In the genomic region with DNA sequence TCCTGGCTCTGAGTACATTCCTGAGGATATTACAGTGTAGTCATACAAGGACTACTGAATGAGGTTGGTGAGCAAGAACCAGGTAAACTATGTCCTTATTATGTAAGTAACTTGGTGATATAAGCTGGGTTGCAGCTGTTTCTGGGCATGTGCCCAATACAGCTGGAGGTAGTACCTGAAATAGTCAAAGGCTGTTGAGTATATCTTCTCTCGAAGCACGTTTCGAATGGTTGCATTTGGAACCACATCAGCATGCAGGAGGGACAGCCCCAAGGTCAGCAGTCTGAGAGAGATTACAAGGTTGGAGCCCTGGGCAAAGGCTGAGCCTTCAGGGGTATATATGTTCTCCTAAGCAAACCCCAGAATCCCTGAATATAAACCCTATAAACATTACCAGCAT, we compare ENCODE assay signal across 19 mouse cellular contexts. TPM values are rescaled to one million over a fixed set of nuclear protein-coding genes. Genes with fewer than 3 reads are reported as not detected.
DNase-seq lines count a peak whose midpoint lies in the region; TF ChIP-seq lines count a peak whose summit lies in the region.
"Had no signal": no experiment of that assay in that cellular context is flagged by ENCODE, and none has a peak within 500 bp of the region (broad histone marks: within the 10 kb centered on the region; RNA-seq: fewer than 3 reads in every experiment).

No protein-coding gene starts in this region.

- intact Hi-C loops in left cerebral cortex, adult 2 months (cut with DNase I) = no loop called here

- no peak overlapping the region for H3K4me3 ChIP-seq in left cerebral cortex, adult 2 months
- H3K4me3 ChIP-seq: embryonic facial prominence, embryonic 10.5 days; embryonic facial prominence, embryonic 12.5 days; forebrain, embryonic 13.5 days; forebrain, embryonic 15.5 days had no signal

- no peak for TF ChIP-seq CTCF in left cerebral cortex, adult 2 months (IDR thresholded peaks at IDR 0.05)

- peak overlapping the region; percentile 32 for H3K27ac ChIP-seq in left cerebral cortex, adult 2 months
- H3K27ac ChIP-seq: embryonic facial prominence, embryonic 10.5 days; embryonic facial prominence, embryonic 12.5 days; forebrain, embryonic 13.5 days; forebrain, embryonic 15.5 days had no signal

- H3K36me3 ChIP-seq in splenic B cell, adult 2 months (ENCODE audit: control insufficient read depth, insufficient read depth, low read length, poor library complexity, severe bottlenecking) = peaks cover 6% of the 10 kb centered on the region

- no peaks in the 10 kb centered on the region for H3K27me3 ChIP-seq in splenic B cell, adult 2 months (ENCODE audit: control insufficient read depth, insufficient read depth, low read length, poor library complexity, severe bottlenecking)
- H3K27me3 ChIP-seq: embryonic facial prominence, embryonic 12.5 days; forebrain, embryonic 13.5 days; forebrain, embryonic 15.5 days; Patski had no signal

- DNase-seq in left cerebral cortex, adult 2 months (ENCODE audit: extremely low spot score in 1 of 2, low spot score in 2 of 2) = no peak
- DNase-seq in left cerebral cortex, adult 9 months (ENCODE audit: low spot score in 2 of 2) = no peak
- peak; percentile 79 for DNase-seq in A20 (ENCODE audit: low read depth, low spot score)
- peak; percentile 30 for DNase-seq in splenic B cell, adult 2 months (ENCODE audit: low read depth, low spot score)
- DNase-seq in kidney, postnatal 10 days = no peak
- DNase-seq: adrenal gland, adult 8-10 months; adrenal gland, postnatal 14 days; adrenal gland, postnatal 36 days; cerebellum, adult 11-12 months; cerebellum, adult 2 months; cerebellum, adult 9-10 months; cerebellum, postnatal 10 days; cerebellum, postnatal 25 days; forebrain, postnatal 0 days had no signal

RNA-seq across cellular contexts. Expression of gene Tmem191c, which starts 24.9 kb away (rescaled TPM):
- 100 to 1,000 TPM; 105 to 116 TPM for total RNA-seq in left cerebral cortex, adult 2 months (2021)

RNA-seq across cellular contexts. Expression of gene Serpind1, which starts 30.4 kb away (rescaled TPM):
- total RNA-seq in left cerebral cortex, adult 2 months (2021) = 1 to 10 TPM; 1.8 to 2.8 TPM

Comparison
In these comparisons a context has a peak if more than half of its experiments do, and no peak if none do; other contexts are left out.
1. DNase-seq: peak in A20 (single experiment) and splenic B cell, adult 2 months (single experiment); none in left cerebral cortex, adult 2 months (0 of 2), left cerebral cortex, adult 9 months (0 of 2) and kidney, postnatal 10 days (single experiment).